Mouse (Mus musculus) ES-E14 (cell line): Measurements from ENCODE around the gene Dlk1. TPM values are rescaled to one million over a fixed set of nuclear protein-coding genes. Genes with fewer than 3 reads are reported as not detected.
A peak's percentile ranks its signal among the peaks of the same experiment; 100 is the strongest.

Experiments
- DNase-seq: peaks from one replicate; pipeline ENCODE4 v3.0.0-alpha.2; 2013; ENCODE audit warnings: low read depth, low spot score
- H3K27ac ChIP-seq: 2 replicates; pipeline ENCODE4 v1.5.1; 2012; ENCODE audit warnings: low read depth, mild to moderate bottlenecking, low read length, moderate library complexity, mixed read lengths; ENCODE audit not compliant: poor library complexity, insufficient read depth, severe bottlenecking
- H3K36me3 ChIP-seq: 2 replicates; pipeline ENCODE4 v1.6.1; 2012; ENCODE audit warnings: mild to moderate bottlenecking, low read length, moderate library complexity, mixed read lengths; ENCODE audit not compliant: control insufficient read depth, poor library complexity, insufficient read depth, severe bottlenecking
- H3K4me1 ChIP-seq, 2 experiments: fragments of 150-350 bp in 1 of 2; sonication (generic) in 1 of 2; 2 replicates each; pipeline ENCODE4 v1.6.1; 2012; ENCODE audit warnings: low read length in 2 of 2, mild to moderate bottlenecking in 1 of 2, mixed read lengths in 1 of 2; ENCODE audit not compliant: control insufficient read depth in 2 of 2, insufficient read depth in 2 of 2, poor library complexity in 1 of 2
- H3K4me3 ChIP-seq, 2 experiments: fragments of 150-350 bp in 1 of 2; sonication (generic) in 1 of 2; 2 replicates each; pipeline ENCODE4 v1.5.1; 2012; ENCODE audit warnings: low read length in 2 of 2, low read depth in 1 of 2, mild to moderate bottlenecking in 1 of 2, mixed read lengths in 1 of 2; ENCODE audit not compliant: insufficient read depth in 1 of 2, poor library complexity in 1 of 2, severe bottlenecking in 1 of 2
- H3K9ac ChIP-seq: 2 replicates; pipeline ENCODE4 v1.6.1; 2012; ENCODE audit warnings: low read depth, mild to moderate bottlenecking, low read length, mixed read lengths; ENCODE audit not compliant: poor library complexity, insufficient read depth, severe bottlenecking
- H3K9me3 ChIP-seq: fragments of 150-350 bp; sonication (generic); 2 replicates; pipeline ENCODE4 v1.6.1; 2012; ENCODE audit warnings: low read depth, mild to moderate bottlenecking, low read length; ENCODE audit not compliant: control insufficient read depth, insufficient read depth
- CHD2 ChIP-seq: IDR thresholded peaks from 2 replicates; pipeline ENCODE4 v1.6.1; 2014; ENCODE audit warnings: mild to moderate bottlenecking, low read depth, low read length, inconsistent platforms
- HCFC1 ChIP-seq: IDR thresholded peaks from 2 replicates; pipeline ENCODE4 v1.6.1; 2012; ENCODE audit warnings: low read length, inconsistent platforms, borderline replicate concordance; ENCODE audit not compliant: insufficient read depth
- MAFK ChIP-seq: IDR thresholded peaks from 2 replicates; pipeline ENCODE4 v1.6.1; 2014; ENCODE audit warnings: mild to moderate bottlenecking, low read depth, low read length, inconsistent platforms; ENCODE audit not compliant: insufficient read depth
- ZC3H11A ChIP-seq: IDR thresholded peaks from 2 replicates; pipeline ENCODE4 v1.6.1; 2012; ENCODE audit warnings: low read depth, mild to moderate bottlenecking, inconsistent platforms, low read length, borderline replicate concordance
- ZNF384 ChIP-seq: IDR thresholded peaks from 2 replicates; pipeline ENCODE4 v1.6.1; 2012; ENCODE audit warnings: low read depth, low read length, inconsistent platforms
- in situ Hi-C, 2 experiments: fragments of 600-800 bp; cut with MboI; formaldehyde crosslinking; loops; one replicate each; pipeline ENCODE4 v1.15.1; 2025; ENCODE audit warnings: low sequenced_read_pairs in 2 of 2, inconsistent platforms in 1 of 2; ENCODE audit not compliant: unreplicated experiment in 2 of 2
- total RNA-seq: library from RNA; depleted of rRNA; stranded (reverse); fragments of 300-350 nt; gene quantifications from 2 replicates; pipeline ENCODE4 v1.2.3, GENCODE M21; 2012; rRNA removed

Dlk1 gene
- 8.6 and 13.6 TPM in 2 replicates for total RNA-seq

GRCm38 (mm10) chr12:109452592-109452991 lies at the start of gene Dlk1:
Dlk1 (plus strand) TSS chr12:109452823.
- Histone ChIP-seq H3K4me3 (peak within 1 kb of the TSS; percentile 58 to 66), H3K27ac (no peak within 1 kb of the TSS), H3K4me1 (peaks cover 2 to 12% of the 10 kb centered on the region in 2 experiments; a peak in 3 of 4 replicates), H3K9ac (peak within 1 kb of the TSS; percentile 62), H3K9me3 (no peaks in the 10 kb centered on the region), H3K36me3 (no peaks in the 10 kb centered on the region)
- DNase-seq: no peak
- TF ChIP-seq ZNF384 (no peak), ZC3H11A (no peak), HCFC1 (no peak), MAFK (no peak), CHD2 (no peak)
- in situ Hi-C loops: no loop called here

GRCm38 (mm10) chr12:109402943-109403342 lies 49.7 kb upstream of the Dlk1 start:
- in situ Hi-C loops: no loop called here
- TF ChIP-seq CHD2 (no peak), ZC3H11A (no peak), ZNF384 (no peak), HCFC1 (no peak), MAFK (no peak)
- Histone ChIP-seq H3K27ac (no peak overlapping the region), H3K36me3 (no peaks in the 10 kb centered on the region), H3K4me1 (peaks cover 0 to 6% of the 10 kb centered on the region in 2 experiments; a peak in 2 of 4 replicates), H3K9me3 (no peaks in the 10 kb centered on the region), H3K9ac (no peak overlapping the region), H3K4me3 (no peak overlapping the region)
- DNase-seq: no peak

GRCm38 (mm10) chr12:109403752-109404151 lies 48.9 kb upstream of the Dlk1 start:
- H3K27ac ChIP-seq: no peak overlapping the region
- no peak overlapping the region for H3K9ac ChIP-seq
- in situ Hi-C loops: no loop called here
- peaks cover 0 to 6% of the 10 kb centered on the region in 2 experiments; a peak in 2 of 4 replicates for H3K4me1 ChIP-seq
- H3K9me3 ChIP-seq: no peaks in the 10 kb centered on the region
- TF ChIP-seq HCFC1 (no peak), MAFK (no peak), ZNF384 (no peak), CHD2 (no peak), ZC3H11A (no peak)
- no peaks in the 10 kb centered on the region for H3K36me3 ChIP-seq
- DNase-seq: no peak
- no peak overlapping the region for H3K4me3 ChIP-seq

GRCm38 (mm10) chr12:109406018-109406417 lies 46.6 kb upstream of the Dlk1 start:
- DNase-seq: no peak
- H3K9me3 ChIP-seq: no peaks in the 10 kb centered on the region
- peaks cover 0 to 6% of the 10 kb centered on the region in 2 experiments; a peak in 2 of 4 replicates for H3K4me1 ChIP-seq
- in situ Hi-C loops: no loop called here
- H3K36me3 ChIP-seq: no peaks in the 10 kb centered on the region
- no peak overlapping the region for H3K4me3 ChIP-seq
- no peak for TF ChIP-seq HCFC1
- TF ChIP-seq ZNF384: no peak
- no peak for TF ChIP-seq ZC3H11A
- no peak for TF ChIP-seq MAFK
- H3K9ac ChIP-seq: no peak overlapping the region
- no peak overlapping the region for H3K27ac ChIP-seq

GRCm38 (mm10) chr12:109410723-109411122 lies 41.9 kb upstream of the Dlk1 start:
- H3K9ac ChIP-seq: no peak overlapping the region
- H3K27ac ChIP-seq: no peak overlapping the region
- no peak for DNase-seq
- H3K9me3 ChIP-seq: no peaks in the 10 kb centered on the region
- in situ Hi-C loops: no loop called here
- peaks cover 0 to 4% of the 10 kb centered on the region in 2 experiments; a peak in 2 of 4 replicates for H3K4me1 ChIP-seq
- H3K4me3 ChIP-seq: no peak overlapping the region
- no peaks in the 10 kb centered on the region for H3K36me3 ChIP-seq
- no peak for TF ChIP-seq HCFC1
- TF ChIP-seq CHD2: no peak
- no peak for TF ChIP-seq MAFK
- TF ChIP-seq ZNF384: no peak
- TF ChIP-seq ZC3H11A: no peak
